Mouse (Mus musculus): ENCODE measurements at regions not wholly inside any gene's neighbourhood (a gene's known extent, or its start where the extent isn't known, plus 50 kb on each side); places are given as distances from the start of the nearest gene placed in this dataset.

DNA sequence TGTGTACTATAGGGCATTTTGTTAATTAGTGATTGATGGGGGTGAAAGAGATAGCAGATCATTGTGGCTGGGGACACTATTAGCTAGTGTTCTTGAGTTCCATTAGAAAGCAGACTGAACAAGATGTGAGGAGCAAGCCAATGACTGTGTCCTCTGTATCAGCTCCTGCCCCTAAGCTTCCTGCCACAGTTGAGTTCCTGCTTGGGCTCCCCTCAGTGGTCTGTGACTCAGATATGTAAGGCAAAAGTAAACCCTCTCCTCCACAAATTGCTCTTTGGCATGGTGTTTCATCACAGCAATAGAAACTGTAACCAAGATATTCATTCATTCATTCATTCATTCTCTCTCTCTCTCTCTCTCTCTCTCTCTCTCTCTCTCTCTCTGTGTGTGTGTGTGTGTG is 169.7 kb upstream of the Rasa1 start:
- no peak for TF ChIP-seq CTCF (IDR thresholded peaks at IDR 0.05; ENCODE audit: low read depth)
- no peak for TF ChIP-seq EP300 (optimal IDR thresholded peaks at IDR 0.05)
